Mouse (Mus musculus) embryonic facial prominence, embryonic 13.5 days (tissue): Measurements from ENCODE around the gene Omp. TPM values are rescaled to one million over a fixed set of nuclear protein-coding genes. Genes with fewer than 3 reads are reported as not detected.

Experiments used
- ATAC-seq: fragments of 200-750 bp; cut with Nextera tagmentation; 2 replicates; pipeline ENCODE4 v1.8.0; 2017; ENCODE audit warnings: low read depth; ENCODE audit not compliant: insufficient number of reproducible peaks, insufficient read depth, low FRiP score, low TSS enrichment
- H3K27ac ChIP-seq: fragments of 300-500 bp; sonication (generic); 2 replicates; pipeline ENCODE4 v1.5.1; 2015; ENCODE audit warnings: moderate library complexity, mild to moderate bottlenecking, inconsistent platforms
- H3K27me3 ChIP-seq: fragments of 300-500 bp; sonication (generic); 2 replicates; pipeline ENCODE4 v1.6.1; 2015; ENCODE audit warnings: mild to moderate bottlenecking, inconsistent platforms
- H3K36me3 ChIP-seq: fragments of 300-500 bp; sonication (generic); 2 replicates; pipeline ENCODE4 v1.6.1; 2015; ENCODE audit warnings: mild to moderate bottlenecking, inconsistent platforms
- H3K4me1 ChIP-seq: fragments of 300-500 bp; sonication (generic); 2 replicates; pipeline ENCODE4 v1.6.1; 2015; ENCODE audit warnings: inconsistent platforms
- H3K4me2 ChIP-seq: fragments of 300-500 bp; sonication (generic); 2 replicates; pipeline ENCODE4 v1.6.1; 2015; ENCODE audit warnings: moderate library complexity, mild to moderate bottlenecking, inconsistent platforms
- H3K4me3 ChIP-seq: fragments of 300-500 bp; sonication (generic); 2 replicates; pipeline ENCODE4 v1.5.1; 2015; ENCODE audit warnings: mild to moderate bottlenecking, inconsistent platforms
- H3K9ac ChIP-seq: fragments of 300-500 bp; sonication (generic); 2 replicates; pipeline ENCODE4 v1.6.1; 2015; ENCODE audit warnings: mild to moderate bottlenecking, inconsistent platforms
- H3K9me3 ChIP-seq: fragments of 300-500 bp; sonication (generic); 2 replicates; pipeline ENCODE4 v1.6.1; 2016; ENCODE audit warnings: inconsistent platforms
- WGBS: fragments of 180-500 bp; shearing (Covaris S2); methylation state at CpG from one replicate; pipeline ENCODE4 v1.1.7; 2015; ENCODE audit warnings: mixed read lengths; 5-methylcytosine and 5-hydroxymethylcytosine counted together
- polyA plus RNA-seq: library from polyadenylated mRNA; unstranded; fragments of >200 nt; fragmentation: Nextera tagmentation; extraction: Ambion mirVana; gene quantifications from 2 replicates; pipeline ENCODE4 v1.2.1, GENCODE M21; 2015

Omp gene
- polyA plus RNA-seq, 1 experiment from 2014 or later: 1.0 TPM

DNA sequence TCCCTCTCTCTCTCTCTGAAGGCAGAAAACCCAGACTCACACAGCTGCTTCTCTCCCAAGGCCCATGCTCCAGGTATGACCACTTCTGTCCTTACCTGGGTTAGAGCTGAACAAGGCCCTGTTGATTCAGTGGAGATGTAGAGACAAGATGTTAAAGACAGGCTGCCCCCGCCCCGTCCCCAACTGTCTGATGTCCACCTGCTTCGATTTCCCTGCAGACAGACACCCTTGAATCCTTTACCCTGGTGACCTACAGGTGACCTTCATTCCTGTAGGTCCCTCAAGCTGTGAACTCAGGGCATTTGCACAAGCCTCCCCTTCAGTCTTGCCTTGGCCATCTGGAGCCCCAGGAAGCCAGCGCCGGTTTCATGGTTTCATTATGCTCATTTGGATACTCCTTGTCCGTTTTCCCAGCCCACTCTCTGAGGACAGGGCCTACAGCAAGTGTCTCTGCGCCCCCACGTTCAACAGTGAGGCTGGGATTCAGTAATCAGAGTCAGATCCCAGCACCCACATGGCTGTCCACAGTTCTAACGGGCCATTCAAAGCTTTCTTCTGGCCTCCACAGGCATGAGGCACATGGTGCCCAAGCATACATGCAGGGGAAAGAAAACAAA is 19.2 kb upstream of the Omp start:
- Histone ChIP-seq H3K4me1 (peaks cover 30% of the 10 kb centered on the region), H3K4me2 (no peak overlapping the region), H3K36me3 (no peaks in the 10 kb centered on the region), H3K27ac (peak overlapping the region; percentile 78; the same call in 1 of the 2 replicates), H3K9ac (no peak overlapping the region), H3K9me3 (no peaks in the 10 kb centered on the region), H3K27me3 (no peaks in the 10 kb centered on the region), H3K4me3 (no peak overlapping the region)
- 56% methylated on average over 9 of the region's 9 CpGs for WGBS
- ATAC-seq: no peak

DNA sequence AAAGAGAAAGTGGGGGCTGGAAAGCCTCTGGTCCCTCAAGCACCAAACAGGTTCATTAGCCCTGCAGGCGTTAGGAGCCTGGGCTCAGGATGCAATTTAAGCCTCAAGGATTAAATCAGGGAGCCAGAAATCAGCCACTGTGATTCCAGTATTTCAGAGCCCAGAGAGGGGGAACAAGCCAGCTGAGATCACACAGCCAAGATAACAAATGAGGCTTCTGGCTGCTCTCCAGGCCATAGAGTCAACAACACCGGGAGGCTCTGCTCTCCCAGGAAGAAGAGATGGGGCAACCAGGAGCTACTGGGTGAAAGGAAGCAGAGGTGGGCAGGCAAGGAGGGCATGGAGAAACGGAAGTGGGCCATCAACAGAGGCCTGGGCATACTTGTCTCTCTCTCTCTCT is 18.4 kb upstream of the Omp start:
- Histone ChIP-seq H3K27me3 (no peaks in the 10 kb centered on the region), H3K4me1 (peaks cover 37% of the 10 kb centered on the region), H3K9me3 (no peaks in the 10 kb centered on the region), H3K4me3 (no peak overlapping the region), H3K27ac (no peak overlapping the region), H3K9ac (no peak overlapping the region), H3K4me2 (no peak overlapping the region), H3K36me3 (no peaks in the 10 kb centered on the region)
- WGBS: 52% methylated on average over 3 of the region's 3 CpGs
- no peak for ATAC-seq

DNA sequence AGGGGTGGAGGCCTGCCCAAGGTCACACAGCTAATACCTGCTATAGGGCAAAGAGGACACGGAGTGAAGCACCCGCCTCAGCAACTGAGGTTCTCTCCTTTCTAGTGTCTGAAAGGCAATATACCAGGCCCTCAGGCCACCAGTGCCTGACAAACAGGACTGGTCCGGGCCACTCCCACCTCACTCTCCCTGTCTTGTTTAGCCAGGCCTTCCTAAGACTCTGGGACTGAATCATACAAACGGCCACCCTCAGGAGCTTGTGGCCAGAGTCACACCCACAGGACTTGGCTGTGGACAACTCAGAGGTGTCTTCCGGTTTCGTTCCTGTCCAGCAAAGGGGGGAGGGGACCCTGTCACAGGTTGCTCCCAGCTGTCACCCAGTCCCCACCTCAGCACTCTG is 16.9 kb upstream of the Omp start:
- H3K9ac ChIP-seq: no peak overlapping the region
- H3K4me2 ChIP-seq: no peak overlapping the region
- H3K27ac ChIP-seq: no peak overlapping the region
- no peaks in the 10 kb centered on the region for H3K27me3 ChIP-seq
- no peaks in the 10 kb centered on the region for H3K36me3 ChIP-seq
- ATAC-seq: no peak
- no peaks in the 10 kb centered on the region for H3K9me3 ChIP-seq
- 73% methylated on average over 6 of the region's 6 CpGs for WGBS
- no peak overlapping the region for H3K4me3 ChIP-seq
- H3K4me1 ChIP-seq: peaks cover 40% of the 10 kb centered on the region

DNA sequence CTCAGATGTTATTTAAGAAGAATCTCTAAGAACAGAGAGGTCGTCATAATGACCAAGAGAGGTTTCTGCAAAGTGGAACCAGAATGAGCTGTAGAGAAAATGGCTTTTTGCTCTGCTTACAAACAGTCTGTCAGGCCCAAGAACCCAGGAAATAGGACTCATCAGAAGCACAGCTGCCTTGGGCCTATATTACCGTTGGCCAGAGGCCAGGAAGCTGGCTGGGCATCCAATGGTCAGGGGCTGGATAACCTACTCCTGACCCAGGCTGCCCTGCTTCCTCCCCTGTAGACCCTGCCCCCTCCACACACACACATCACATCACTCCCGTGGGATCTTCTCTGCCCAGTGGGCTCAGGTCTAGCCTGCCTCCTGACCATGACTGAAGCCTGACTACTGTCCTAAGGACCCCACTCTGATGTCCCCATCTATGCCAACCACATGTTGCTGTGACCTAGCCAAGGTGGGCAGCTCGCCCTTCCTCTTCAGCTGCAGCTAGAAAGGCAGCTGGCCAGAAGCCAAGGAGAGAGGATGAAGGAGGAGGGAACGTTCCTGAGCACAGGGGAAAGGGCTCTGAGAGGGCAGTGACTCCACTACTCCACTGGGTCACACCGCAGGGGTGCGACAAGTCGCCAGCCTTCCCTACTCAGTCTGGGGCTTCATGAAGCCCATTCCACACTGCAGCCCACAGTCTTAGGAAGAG is 14.9 kb upstream of the Omp start:
- no peak overlapping the region for H3K4me3 ChIP-seq
- no peak overlapping the region for H3K4me2 ChIP-seq
- 40% methylated on average over 8 of the region's 8 CpGs for WGBS
- H3K36me3 ChIP-seq: no peaks in the 10 kb centered on the region
- H3K9ac ChIP-seq: no peak overlapping the region
- ATAC-seq: no peak
- H3K4me1 ChIP-seq: peaks cover 51% of the 10 kb centered on the region
- no peaks in the 10 kb centered on the region for H3K9me3 ChIP-seq
- no peaks in the 10 kb centered on the region for H3K27me3 ChIP-seq
- H3K27ac ChIP-seq: no peak overlapping the region

DNA sequence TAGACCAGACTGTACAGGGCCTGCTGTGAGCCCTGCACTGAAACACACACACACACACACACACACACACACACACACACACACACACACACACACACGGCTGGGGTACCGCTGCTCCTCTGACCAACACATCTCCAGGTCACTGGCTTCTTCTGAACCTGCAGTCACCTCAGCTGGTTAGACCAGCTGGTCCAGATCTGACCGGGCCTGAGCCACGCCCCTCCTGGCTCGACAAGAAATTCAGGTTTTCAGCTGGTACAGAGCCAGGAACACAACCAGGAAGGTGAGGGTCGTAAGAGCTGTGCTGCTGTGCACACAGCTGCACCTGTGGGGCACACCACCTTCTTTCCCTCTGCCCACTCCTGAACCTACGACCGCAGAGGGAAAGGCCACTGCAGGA is 13.2 kb upstream of the Omp start:
- Histone ChIP-seq H3K27ac (peak overlapping the region; percentile 33; the same call in 1 of the 2 replicates), H3K4me2 (no peak overlapping the region), H3K4me1 (peaks cover 38% of the 10 kb centered on the region), H3K27me3 (no peaks in the 10 kb centered on the region), H3K36me3 (no peaks in the 10 kb centered on the region), H3K4me3 (no peak overlapping the region), H3K9ac (no peak overlapping the region), H3K9me3 (no peaks in the 10 kb centered on the region)
- peak; percentile 35; the same call in 1 of the 2 replicates for ATAC-seq
- 40% methylated on average over 8 of the region's 8 CpGs for WGBS

DNA sequence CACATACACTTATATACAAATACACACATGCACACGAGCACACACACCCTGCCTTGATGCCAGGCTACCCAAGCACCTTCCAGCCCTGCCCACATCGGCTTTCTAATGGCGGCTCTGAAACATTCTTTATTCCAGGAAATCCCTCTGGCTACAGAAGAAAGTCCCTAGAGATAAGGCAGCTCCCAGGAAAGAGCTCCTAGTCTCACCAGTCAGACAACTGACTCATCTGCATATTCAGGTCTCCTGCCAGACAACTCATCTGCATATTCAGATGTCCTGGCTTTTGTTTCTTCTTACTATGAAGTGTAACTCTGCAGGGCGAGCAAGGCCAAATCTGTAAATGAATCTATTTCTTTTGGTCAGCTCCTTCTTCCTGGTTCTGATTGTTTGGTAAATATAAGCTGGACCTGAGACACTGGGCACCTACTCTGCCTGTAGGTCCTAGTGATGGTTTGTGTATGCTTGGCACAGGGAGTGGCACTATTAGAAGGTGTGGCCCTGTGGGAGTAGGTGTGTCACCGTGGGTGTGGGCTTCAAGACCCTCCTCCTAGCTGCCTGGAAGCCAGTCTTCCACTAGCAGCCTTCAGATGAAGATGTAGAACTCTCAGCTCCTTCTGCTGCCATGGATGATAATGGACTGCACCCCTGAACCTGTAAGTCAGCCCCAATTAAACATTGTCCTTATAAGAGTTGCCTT is 12.5 kb upstream of the Omp start:
- Histone ChIP-seq H3K4me1 (peaks cover 37% of the 10 kb centered on the region), H3K4me2 (no peak overlapping the region), H3K27ac (peak overlapping the region; percentile 33; the same call in 1 of the 2 replicates), H3K9ac (no peak overlapping the region), H3K27me3 (no peaks in the 10 kb centered on the region), H3K36me3 (no peaks in the 10 kb centered on the region), H3K4me3 (no peak overlapping the region), H3K9me3 (no peaks in the 10 kb centered on the region)
- WGBS: 55% methylated on average over 5 of the region's 5 CpGs
- ATAC-seq: no peak

DNA sequence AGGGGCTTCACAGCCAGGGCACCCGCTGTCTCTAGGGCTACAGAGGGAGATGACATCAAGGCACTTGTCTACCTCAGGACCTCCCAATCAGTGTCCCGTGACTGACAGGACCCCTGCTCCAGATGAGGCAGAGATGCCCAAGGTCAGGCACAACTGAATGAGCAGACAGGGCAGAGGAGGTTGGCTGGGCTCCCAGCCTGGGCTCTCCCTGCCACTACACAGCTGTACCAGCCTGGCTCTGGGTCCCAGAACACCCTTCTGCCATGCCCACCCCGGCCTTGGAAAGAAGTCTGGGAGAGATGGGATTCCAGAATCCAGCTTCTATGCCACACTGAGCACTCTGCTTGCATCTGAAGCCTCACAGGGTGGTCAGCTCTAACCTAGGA is 11.0 kb upstream of the Omp start:
- 63% methylated on average over 3 of the region's 3 CpGs for WGBS
- H3K36me3 ChIP-seq: no peaks in the 10 kb centered on the region
- no peak for ATAC-seq
- no peaks in the 10 kb centered on the region for H3K27me3 ChIP-seq
- H3K9ac ChIP-seq: no peak overlapping the region
- H3K4me2 ChIP-seq: no peak overlapping the region
- H3K4me1 ChIP-seq: peaks cover 43% of the 10 kb centered on the region
- H3K4me3 ChIP-seq: no peak overlapping the region
- no peaks in the 10 kb centered on the region for H3K9me3 ChIP-seq
- H3K27ac ChIP-seq: no peak overlapping the region

DNA sequence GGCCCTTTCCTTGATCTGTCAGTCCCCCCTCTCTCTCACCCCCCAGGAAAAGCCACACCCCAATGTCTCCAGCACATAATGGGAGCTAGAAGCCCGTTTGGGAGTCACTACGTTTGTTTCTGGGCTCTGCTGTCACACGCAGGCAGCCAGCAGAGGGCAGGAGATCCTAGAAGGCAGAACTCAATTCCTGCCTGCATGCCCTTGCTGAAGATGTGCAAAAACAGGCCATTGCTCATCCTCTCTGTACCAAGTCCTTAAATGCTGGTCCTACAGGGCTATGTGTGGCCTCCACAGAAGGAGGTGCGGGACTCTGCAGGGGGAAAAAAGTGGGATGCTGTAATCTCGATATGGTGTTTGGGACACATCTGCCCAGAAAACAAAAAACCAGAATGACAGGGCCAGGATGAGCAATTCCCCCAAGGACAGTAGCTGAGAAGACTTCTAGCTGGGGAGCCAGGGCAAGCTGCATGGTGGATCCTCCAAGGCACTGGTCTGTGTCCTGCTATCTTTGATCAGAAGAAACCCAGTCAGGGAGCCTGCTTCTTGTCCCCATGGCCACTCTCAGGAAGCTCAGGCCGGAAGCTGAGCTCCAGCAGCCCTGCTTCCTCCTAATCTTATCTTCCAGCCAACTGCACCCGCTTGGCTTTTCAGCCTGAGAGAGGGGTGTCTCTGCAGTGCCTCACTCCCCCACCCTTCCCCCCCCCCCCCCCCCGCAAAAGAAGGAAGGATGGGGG is 10.4 kb upstream of the Omp start:
- no peak overlapping the region for H3K4me2 ChIP-seq
- no peaks in the 10 kb centered on the region for H3K9me3 ChIP-seq
- WGBS: 34% methylated on average over 7 of the region's 8 CpGs
- no peaks in the 10 kb centered on the region for H3K27me3 ChIP-seq
- H3K4me3 ChIP-seq: no peak overlapping the region
- H3K9ac ChIP-seq: no peak overlapping the region
- H3K4me1 ChIP-seq: peaks cover 42% of the 10 kb centered on the region
- no peak for ATAC-seq
- H3K36me3 ChIP-seq: no peaks in the 10 kb centered on the region
- H3K27ac ChIP-seq: no peak overlapping the region

DNA sequence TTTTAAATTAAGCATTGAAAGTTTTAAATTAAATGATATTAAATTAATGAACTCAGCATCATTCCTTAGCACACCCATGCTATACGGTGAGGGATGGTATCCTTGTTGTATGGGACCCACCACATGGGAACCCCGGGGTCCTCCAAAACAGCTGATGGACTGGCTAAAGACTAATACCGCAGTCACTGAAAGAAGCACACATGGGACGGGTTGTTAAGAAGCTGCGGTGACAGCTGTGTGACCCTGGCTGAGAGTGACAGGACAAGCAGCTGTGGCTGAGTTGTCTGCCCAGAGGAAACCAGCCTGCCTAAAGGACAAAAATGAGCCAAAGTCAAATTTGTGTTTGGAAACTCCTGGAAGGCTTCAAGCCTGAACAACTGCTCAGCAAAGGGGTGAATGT is 8.6 kb upstream of the Omp start:
- Histone ChIP-seq H3K27ac (no peak overlapping the region), H3K27me3 (no peaks in the 10 kb centered on the region), H3K36me3 (no peaks in the 10 kb centered on the region), H3K4me2 (no peak overlapping the region), H3K4me3 (no peak overlapping the region), H3K4me1 (peaks cover 36% of the 10 kb centered on the region), H3K9me3 (no peaks in the 10 kb centered on the region), H3K9ac (no peak overlapping the region)
- 77% methylated on average over 5 of the region's 5 CpGs for WGBS
- ATAC-seq: no peak

DNA sequence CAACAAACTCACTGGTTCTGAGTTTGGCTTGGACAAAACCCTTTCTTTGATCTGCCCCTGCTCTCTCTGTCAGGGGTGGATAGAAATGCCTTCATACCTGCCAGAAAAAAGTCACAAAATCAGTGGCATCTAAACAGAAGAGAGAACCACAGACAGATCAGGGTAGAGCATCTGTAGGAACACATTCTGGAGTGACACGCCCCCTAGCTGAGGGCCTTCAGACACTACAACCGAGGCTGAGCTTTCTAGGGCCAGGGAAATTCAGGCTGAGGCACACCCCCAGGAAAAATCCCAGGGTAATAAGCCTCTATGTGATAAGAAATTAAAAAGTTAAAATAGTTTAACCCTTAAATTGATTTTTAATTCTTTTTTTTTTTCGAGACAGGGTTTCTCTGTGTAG is 8.0 kb upstream of the Omp start:
- ATAC-seq: no peak
- Histone ChIP-seq H3K27me3 (no peaks in the 10 kb centered on the region), H3K9me3 (no peaks in the 10 kb centered on the region), H3K4me2 (no peak overlapping the region), H3K27ac (no peak overlapping the region), H3K4me3 (no peak overlapping the region), H3K9ac (no peak overlapping the region), H3K36me3 (no peaks in the 10 kb centered on the region), H3K4me1 (peaks cover 31% of the 10 kb centered on the region)
- WGBS: 44% methylated on average over 3 of the region's 3 CpGs

DNA sequence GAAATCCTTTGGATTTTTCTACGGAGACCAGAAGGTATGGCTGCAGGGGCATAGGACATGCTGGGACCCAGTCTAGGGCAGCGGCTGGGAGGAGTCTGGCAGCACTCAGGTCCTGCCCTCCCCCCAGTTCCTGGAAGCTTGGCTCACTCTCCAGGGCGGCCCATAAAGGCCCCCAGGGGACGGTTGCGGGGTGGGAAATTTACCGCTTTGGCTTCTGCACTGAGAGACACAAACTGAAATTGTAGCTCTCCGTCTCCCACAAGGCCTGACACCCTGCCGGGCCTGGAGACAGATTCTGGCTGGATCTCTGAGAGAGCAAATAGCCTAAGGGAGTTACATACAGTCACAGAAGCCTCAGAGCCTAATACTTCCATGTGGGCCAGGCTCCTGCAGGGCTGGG is 7.1 kb upstream of the Omp start:
- no peaks in the 10 kb centered on the region for H3K36me3 ChIP-seq
- H3K9me3 ChIP-seq: no peaks in the 10 kb centered on the region
- H3K9ac ChIP-seq: no peak overlapping the region
- H3K27me3 ChIP-seq: no peaks in the 10 kb centered on the region
- peaks cover 31% of the 10 kb centered on the region for H3K4me1 ChIP-seq
- no peak overlapping the region for H3K4me3 ChIP-seq
- H3K4me2 ChIP-seq: no peak overlapping the region
- 36% methylated on average over 8 of the region's 8 CpGs for WGBS
- H3K27ac ChIP-seq: no peak overlapping the region
- ATAC-seq: no peak
